Mouse (Mus musculus): Measurements from ENCODE around the gene Ube2f. TPM values are rescaled to one million over a fixed set of nuclear protein-coding genes. Genes with fewer than 3 reads are reported as not detected.

Gene Ube2f
- polyA plus RNA-seq, 2 experiments from 2014 or later, result 85.2 to 93.4 TPM

DNA sequence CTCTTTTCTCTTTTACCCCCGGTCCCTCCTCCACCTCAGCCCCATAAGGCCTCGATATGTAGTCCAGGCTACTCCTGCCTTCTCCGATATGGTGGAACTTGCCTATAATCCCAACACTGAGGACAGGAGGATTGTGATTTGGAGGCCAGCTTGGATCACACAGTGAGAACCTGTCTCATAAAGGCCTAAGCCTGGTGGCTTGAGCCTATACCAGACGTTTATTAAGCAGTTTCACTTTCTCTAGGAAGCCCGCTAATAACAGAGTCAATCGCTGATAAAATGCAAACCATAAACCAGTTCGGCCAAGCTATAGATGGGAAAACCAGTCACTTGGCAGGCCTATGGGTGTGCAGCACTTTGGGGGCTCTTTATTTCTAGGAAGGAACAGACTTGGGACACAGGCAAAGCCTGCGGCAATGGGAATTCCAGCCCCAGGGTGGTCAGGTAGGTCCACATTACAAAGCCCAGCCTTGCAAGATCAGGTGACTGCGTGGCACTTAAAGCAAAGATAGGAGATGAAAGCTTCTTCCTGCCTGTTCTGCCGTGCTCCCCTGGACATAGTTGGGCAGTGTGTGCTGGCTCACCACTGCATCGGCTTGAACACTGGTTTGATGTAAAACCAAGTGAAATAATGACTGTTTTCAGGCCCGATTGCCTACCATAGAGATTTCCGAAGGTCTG lies 49.1 kb downstream of the Ube2f start:
- ATAC-seq, result peak; percentile 28

DNA sequence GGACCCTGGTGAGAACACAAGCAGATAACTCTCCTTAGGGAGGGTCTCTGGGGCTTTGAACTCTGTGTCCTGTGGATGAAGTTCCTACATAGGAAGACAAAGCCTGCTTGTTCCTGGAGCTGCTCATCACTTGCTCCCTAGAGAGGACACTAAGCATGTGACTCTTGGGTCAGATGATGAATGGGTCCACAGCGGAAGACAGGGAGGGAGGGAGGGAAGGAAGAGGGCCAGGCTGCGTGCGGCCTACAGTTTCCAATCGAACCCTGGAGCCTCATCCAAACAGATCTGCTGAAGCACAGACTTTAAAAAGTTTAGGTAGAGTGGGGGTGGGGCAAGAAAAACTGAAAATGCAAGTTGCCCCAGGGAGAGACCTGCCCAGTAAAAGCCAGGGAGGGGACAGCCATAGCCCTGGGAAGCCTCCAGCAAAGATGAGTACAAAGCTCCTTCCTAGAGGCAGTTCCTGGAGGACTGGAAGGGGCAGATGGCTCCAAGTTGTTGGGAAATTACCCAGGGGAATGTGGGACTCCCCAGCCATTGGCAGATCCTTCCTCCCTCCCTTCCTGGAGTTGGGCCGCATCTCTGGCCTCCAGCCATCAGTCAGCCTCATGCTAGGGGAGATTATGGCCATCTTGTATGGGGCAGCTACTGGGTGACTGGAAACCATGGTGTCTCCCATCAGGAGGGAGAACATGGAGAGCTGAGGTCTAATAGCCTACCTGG lies 49.8 kb downstream of the Ube2f start:
- ATAC-seq, result no peak

DNA sequence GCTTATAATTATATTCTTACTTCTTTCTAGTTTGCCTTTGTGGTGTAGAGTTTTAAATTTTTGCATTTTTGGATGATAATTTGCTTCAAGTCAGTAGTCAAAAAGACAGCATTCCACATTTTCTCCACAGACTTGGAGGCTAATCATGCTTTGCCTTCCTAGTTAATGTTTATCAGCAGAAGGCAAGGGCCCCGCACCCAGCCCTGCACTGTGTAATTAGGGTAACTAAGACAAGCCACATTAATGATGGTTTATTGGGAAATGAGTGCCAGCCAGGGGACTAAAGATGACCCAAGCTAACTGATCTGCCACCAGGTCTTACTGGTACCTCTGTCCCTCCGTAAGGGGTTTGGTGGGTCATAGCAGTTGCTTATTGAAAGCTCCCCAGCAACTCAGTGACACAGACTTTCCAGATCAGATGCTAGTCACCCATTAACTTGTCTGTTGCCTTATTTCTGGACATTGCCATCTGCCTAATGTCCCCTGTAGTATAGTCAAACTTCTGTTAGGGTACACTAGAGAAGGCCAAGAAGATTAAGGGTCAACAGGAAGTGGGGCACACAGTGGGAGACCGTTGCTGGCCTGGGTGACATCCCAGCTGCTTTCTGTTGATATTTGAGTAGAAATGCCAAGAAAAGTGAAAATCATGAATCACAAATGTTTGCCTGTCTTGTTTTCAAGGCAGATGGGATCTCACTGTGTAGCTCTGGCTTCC lies 51.3 kb downstream of the Ube2f start:
- no peak for ATAC-seq

DNA sequence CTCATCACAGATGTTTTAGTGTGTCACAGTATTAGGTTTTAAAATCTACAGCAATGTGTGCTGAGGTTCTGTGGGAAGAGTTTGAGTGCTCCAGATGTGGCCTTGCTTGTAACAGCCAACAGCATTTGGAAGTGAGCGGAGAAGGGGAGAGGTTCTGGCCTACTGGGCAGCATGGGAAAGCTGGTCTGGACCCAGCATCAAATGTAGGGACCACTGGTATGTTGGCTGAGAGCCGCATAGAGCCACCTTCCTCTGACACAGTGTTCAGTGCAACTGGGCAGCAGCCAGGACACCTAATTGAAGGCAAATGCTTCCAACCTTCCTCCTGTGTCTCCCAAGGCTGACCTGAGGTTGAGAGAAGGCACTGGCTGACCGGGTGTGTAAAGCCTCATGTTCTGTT lies 51.9 kb downstream of the Ube2f start:
- ATAC-seq, result no peak

DNA sequence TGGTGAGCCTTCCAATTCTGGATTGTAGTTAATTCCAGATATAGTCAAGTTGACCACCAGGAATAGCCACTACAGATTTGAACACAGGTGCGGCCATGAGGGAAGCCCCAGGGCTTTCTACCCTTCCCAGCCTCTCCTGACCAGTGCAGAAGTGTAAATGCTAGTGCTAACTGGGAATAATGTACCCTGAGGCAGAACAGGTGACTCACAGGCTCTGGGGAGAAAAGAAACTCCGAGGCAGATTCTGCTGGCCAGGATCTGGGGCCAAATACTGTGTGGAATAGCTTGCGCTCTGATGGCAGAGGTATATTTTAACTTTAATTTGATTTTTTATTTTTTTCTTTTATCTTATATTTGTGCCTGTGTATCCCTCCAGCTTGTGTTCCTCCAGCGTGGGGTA lies 54.5 kb downstream of the Ube2f start:
- ATAC-seq, result no peak

DNA sequence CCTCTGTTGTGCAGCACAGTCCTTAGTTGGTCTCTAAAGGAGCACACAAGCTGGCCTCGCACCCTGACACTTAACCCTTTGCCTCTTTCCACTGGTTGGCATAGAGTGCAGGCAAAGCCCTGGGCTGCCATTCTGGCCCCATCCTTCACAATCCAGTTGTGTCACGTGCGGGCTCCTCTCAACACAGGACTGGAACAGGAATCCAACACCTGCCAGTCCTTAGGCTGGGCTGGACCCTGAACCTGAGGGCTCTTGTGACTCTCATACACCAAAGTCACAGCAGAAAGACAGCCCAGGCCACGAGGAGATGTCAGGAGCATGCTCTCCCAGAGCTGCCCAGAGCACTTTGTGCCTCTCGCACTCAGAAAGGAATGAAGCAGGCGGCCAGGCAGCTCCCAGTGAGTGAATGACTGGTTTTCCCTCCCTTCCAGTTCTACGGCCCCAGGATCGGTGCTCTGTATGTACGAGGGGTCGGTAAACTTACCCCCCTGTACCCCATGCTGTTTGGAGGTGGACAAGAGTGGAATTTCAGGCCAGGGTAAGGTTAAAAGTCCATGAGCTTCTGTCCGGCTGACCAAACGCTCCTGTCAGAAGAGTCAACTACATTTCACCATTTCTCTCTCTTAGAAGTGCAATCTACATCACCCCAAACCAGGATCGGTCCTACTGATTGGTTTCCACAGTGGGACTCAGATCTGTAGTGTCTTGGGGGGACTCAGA lies 59.4 kb downstream of the Ube2f start:
- ATAC-seq, result no peak

DNA sequence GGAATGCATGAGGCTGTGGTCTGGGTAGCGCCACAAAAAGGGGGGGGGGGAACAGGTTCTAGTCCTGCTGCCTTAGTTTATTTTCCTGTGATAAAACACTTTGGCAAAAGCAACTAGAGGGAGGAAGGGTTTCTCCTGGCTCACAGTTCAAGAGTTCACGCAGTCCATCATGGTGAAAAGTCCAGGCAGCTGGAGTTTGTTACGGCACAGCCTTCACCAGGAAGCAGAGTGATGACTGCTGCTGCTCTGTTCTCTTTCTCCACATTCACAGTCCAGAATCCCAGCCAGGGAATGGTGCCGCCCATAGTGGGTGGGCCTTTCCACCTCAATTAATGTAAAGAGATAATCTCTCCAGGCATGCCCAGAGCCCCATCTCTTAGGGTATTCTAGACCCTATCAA lies 62.2 kb downstream of the Ube2f start:
- ATAC-seq, result no peak

DNA sequence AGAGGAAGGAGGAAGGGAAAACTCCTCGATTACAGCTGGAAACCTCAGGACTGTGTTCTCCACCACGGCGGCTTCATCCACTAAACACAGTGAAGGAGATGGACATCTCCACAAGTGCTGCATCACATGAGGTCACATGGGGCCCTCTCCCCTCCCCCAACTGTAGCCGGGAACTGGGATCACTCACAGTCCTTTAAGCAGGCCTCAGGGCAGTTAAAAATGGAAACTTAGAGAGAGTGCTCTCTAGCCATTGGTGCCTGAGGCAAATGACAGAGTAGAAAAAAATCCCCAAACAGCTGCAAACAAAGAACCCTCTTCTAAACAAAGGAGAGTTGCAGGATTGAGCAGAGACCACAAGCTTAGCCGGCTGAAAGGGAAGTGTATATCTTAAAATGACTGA lies 63.1 kb downstream of the Ube2f start:
- no peak for ATAC-seq

DNA sequence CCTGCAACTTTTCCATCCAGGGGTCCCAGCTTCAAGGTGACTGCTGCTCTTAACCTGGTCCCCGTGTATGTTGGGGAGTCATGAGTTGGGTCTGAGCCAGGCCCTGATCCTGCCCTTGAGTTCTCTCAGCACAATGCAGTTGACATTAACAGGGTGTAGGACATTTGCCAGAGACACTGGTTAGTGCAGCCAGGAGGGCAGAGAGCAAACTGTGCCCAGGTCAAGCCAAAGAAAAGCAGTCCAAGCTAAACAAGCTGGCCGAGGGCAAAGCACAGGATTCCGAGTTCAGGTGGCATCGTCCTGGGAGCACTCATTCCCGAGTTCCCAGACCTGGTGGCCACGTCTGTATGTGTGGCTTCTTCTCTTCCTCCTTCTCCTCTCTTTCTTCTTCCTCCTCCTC lies 67.6 kb downstream of the Ube2f start:
- ATAC-seq, result no peak

DNA sequence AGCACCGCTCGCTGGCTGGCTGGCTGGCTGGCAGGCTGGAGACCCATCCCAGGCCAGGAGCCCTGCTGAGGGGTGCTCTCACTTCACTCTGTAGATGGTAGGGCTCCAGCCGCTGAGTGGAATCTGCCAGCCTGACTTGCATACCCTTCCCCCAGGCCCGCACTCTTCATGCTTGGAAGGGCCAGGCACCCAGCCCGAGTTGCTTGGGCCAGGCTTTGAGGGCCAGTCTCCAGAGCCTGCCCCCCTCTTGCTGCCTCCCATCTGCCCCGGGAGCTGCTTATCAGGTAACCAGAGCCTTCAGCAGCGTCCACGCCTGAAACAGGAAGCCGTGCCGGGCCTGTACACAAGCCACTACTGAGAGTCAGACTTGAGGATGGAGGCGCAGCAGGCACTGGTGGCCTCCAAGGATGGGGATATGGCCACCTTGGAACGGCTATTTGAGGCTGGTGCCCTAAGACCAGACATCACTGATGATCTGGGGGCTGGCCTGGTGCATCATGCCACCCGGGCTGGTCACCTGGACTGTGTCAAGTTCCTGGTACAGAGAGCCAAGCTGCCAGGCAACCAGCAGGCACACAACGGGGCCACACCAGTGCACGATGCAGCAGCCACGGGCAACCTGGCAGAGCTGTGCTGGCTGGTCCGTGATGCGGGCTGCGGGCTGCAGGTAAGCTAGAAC lies 71.8 kb downstream of the Ube2f start, which contains the start of gene Espnl:
Espnl (plus strand) TSS at position 316 of the 679 bp plus-strand sequence.
- no peak for ATAC-seq

DNA sequence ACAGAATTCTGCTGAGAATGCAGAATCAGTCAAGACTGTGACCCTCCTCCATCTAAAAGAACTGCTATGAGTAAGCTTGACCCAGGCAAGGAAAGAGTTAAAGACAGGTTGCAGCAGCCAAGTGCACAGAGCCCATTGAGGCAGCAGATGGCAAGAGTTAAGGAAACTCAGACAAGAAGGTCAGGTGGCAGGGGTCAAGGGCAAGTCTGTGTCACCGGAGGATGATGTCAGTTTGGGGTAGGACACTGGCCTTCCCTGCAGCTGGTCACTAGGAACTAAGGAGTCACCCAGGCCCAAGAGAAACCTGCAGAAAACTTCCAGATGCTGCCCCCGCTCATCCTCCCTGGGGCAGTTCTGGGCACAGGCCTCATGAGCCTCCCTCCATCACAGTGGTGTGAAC lies 74.5 kb downstream of the Ube2f start:
- ATAC-seq, result no peak

DNA sequence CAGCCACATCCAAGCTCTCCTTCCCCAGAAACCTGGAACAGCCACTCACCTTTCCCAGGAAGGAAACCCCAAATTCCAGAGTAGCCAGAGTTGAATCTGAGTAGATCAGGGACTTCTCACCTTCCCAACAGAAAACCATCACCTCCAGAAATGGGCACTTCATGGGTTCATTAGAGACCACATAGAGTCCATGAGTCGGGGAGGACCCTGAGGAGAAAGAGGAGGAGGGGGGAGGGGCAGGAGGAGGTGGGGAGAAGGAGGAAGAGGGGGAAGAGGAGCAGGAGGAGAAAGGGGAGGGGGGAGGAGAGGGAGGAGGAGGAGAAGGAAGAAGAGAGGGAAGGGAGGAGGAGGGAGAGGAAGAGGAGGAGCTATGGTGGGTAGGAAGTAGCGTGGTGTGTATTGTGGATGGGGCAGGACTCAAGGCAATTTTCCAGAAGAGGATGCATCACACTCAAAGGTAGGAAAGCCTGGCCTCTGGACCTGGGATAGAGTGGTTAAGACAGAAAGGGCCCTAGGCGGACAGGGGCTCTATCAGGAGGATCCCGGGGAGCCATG lies 75.5 kb downstream of the Ube2f start:
- no peak for ATAC-seq

DNA sequence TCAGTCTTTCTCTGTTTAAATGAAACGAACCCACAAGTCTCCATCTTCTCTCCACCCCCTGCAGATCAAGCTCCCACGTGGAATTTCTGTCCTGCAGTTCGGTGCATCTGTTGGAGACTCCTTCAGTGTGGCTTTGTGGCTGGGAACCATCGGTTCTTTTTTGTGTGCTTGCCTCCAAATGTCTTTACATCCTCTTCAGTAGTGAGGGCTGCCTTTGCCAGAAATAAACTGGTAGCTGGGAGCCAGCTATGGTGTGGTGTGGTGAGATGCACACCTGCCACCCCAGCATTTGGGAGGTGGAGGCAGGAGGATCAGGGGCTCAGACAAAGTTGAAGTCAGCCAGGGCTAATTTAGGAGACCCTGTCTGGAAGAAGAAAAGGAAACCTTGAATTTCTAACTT lies 82.0 kb downstream of the Ube2f start:
- no peak for ATAC-seq

DNA sequence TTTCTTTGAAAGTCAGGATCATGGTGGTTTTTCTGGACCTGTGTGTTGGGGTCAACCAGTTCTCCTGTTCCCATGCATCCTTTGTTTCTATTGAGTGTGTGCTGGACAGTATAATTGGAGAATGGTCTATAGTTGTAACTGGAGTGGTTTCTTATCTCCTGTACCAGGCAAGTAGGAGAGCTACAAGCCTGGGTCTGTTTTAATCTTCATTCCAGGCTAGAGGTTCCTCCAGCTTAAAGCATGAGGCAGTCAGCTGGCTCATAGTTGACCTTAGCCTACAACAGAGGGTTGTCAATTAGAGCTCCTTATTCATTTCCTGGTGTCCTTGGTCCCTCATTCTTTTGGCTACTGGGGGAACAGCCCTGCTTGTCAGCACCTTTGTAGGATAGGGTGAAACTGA lies 83.5 kb downstream of the Ube2f start:
- no peak for ATAC-seq

DNA sequence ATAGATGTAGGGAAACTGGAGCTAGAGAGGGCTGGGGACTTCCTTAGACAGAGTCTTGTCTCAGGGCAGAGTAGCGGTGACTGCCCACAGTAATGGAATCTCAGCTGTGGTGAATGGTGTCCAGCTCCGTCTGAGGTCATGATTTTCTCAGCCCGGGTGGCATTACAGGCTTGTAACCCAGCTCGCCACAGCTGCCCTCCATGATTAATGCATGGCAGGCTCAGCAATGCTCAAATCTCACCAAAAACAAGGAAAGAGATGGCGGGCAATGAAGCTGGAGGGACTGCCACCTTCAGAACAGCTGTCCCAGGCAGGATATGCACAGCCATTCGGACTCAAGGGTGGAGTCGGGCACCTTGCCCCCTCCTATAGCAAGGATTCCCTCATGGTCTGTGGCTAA lies 87.3 kb downstream of the Ube2f start:
- ATAC-seq, result no peak

Other genes starting within 250 kb of the Ube2f start
- 1 to 10 TPM in 1 of 2 experiments, under 1 TPM in 1; 0.83 to 2.2 TPM for gene Rbm44, start 105.2 kb upstream of the Ube2f start, polyA plus RNA-seq (2017; shearing (Covaris generic))
- gene Ramp1, start 70.5 kb upstream of the Ube2f start, polyA plus RNA-seq (2017; shearing (Covaris generic)), result 10 to 100 TPM; 28.9 to 31.6 TPM
- gene Scly, start 48.0 kb downstream of the Ube2f start, polyA plus RNA-seq (2017; shearing (Covaris generic)), result 10 to 100 TPM; 57.1 to 91.0 TPM
- gene Espnl, start 71.8 kb downstream of the Ube2f start, polyA plus RNA-seq (2017; shearing (Covaris generic)), result not detected
- gene Klhl30, start 100.7 kb downstream of the Ube2f start, polyA plus RNA-seq (2017; shearing (Covaris generic)), result not detected
- not detected for gene Erfe, start 116.1 kb downstream of the Ube2f start, polyA plus RNA-seq (2017; shearing (Covaris generic))
- 10 to 100 TPM; 30.3 to 36.3 TPM for gene Ilkap, start 148.5 kb downstream of the Ube2f start, polyA plus RNA-seq (2017; shearing (Covaris generic))
- gene Hes6, start 163.7 kb downstream of the Ube2f start, polyA plus RNA-seq (2017; shearing (Covaris generic)), result 10 to 100 TPM; 11.4 to 12.5 TPM
- 1 to 10 TPM; 1.9 to 2.1 TPM for gene Per2, start 209.0 kb downstream of the Ube2f start, polyA plus RNA-seq (2017; shearing (Covaris generic))
- 1 to 10 TPM; 3.5 to 5.2 TPM for gene Traf3ip1, start 244.3 kb downstream of the Ube2f start, polyA plus RNA-seq (2017; shearing (Covaris generic))

Measured in CD4-positive, CD25-positive, alpha-beta regulatory T cell, adult 4 months (primary cell).